Mouse (Mus musculus) effector memory CD4-positive, alpha-beta T cell, adult 5 months (primary cell): ENCODE results near the gene Tmem190. TPM values are rescaled to one million over a fixed set of nuclear protein-coding genes. Genes with fewer than 3 reads are reported as not detected.

Experiments
- polyA plus RNA-seq: library from polyadenylated mRNA; unstranded; fragments of 100-300 nt; shearing (Covaris generic); gene quantifications from one replicate; pipeline ENCODE4 v1.2.1, GENCODE M21; 2017

The Tmem190 gene
- not detected for polyA plus RNA-seq

GRCm38 (mm10) chr7:4782759-4783158, at the start of gene Tmem190, which contains the start of gene Il11:
Tmem190 (plus strand) TSS chr7:4782937.
Il11 (minus strand) TSS chr7:4782859.

GRCm38 (mm10) chr7:4739544-4740275, 43.0 kb upstream of the Tmem190 start, which contains the start of gene Kmt5c:
Kmt5c (plus strand) TSS chr7:4740115.

GRCm38 (mm10) chr7:4752821-4753570, 29.7 kb upstream of the Tmem190 start, which contains the start of gene Cox6b2:
Cox6b2 (minus strand) TSS chr7:4753094.

GRCm38 (mm10) chr7:4771202-4771601, 11.5 kb upstream of the Tmem190 start, which contains the start of gene Fam71e2:
Fam71e2 (minus strand) TSS chr7:4771302.

GRCm38 (mm10) chr7:4789436-4789935, 6.7 kb downstream of the Tmem190 start, which contains the start of gene Tmem238:
Tmem238 (minus strand) TSS chr7:4789656.

GRCm38 (mm10) chr7:4792278-4793212, 9.8 kb downstream of the Tmem190 start, which contains the start of gene Rpl28:
Rpl28 (plus strand) TSS chr7:4792874.

GRCm38 (mm10) chr7:4812303-4813104, 29.8 kb downstream of the Tmem190 start, which contains the start of gene Ube2s:
Ube2s (minus strand) TSS chr7:4812590.

Other genes starting within 250 kb of the Tmem190 start
- gene Syt5, start 235.4 kb upstream of the Tmem190 start, polyA plus RNA-seq: 0.21 TPM
- gene Ptprh, start 178.9 kb upstream of the Tmem190 start, polyA plus RNA-seq: not detected
- 12.0 TPM for gene Tmem86b, start 151.5 kb upstream of the Tmem190 start, polyA plus RNA-seq
- gene Ppp6r1, start 123.9 kb upstream of the Tmem190 start, polyA plus RNA-seq: 235 TPM
- gene Hspbp1, start 97.9 kb upstream of the Tmem190 start, polyA plus RNA-seq: 60.7 TPM
- gene Brsk1, start 92.3 kb upstream of the Tmem190 start, polyA plus RNA-seq: not detected
- gene Tmem150b, start 57.7 kb upstream of the Tmem190 start, polyA plus RNA-seq: not detected
- gene Kmt5c, start 42.8 kb upstream of the Tmem190 start, polyA plus RNA-seq: 33.0 TPM
- gene Cox6b2, start 29.8 kb upstream of the Tmem190 start, polyA plus RNA-seq: 1.7 TPM
- gene Fam71e2, start 11.6 kb upstream of the Tmem190 start, polyA plus RNA-seq: not detected
- gene Il11, start 78 bp upstream of the Tmem190 start, polyA plus RNA-seq: not detected
- gene Tmem238, start 6.7 kb downstream of the Tmem190 start, polyA plus RNA-seq: 7.3 TPM
- gene Rpl28, start 9.9 kb downstream of the Tmem190 start, polyA plus RNA-seq: 251 TPM
- 295 TPM for gene Ube2s, start 29.7 kb downstream of the Tmem190 start, polyA plus RNA-seq
- 0.91 TPM for gene Shisa7, start 61.8 kb downstream of the Tmem190 start, polyA plus RNA-seq
- 8.8 TPM for gene Isoc2b, start 87.3 kb downstream of the Tmem190 start, polyA plus RNA-seq
- gene Isoc2a, start 94.2 kb downstream of the Tmem190 start, polyA plus RNA-seq: 0.60 TPM
- gene Gm36210, start 123.6 kb downstream of the Tmem190 start, polyA plus RNA-seq: not detected
- gene Zfp628, start 132.3 kb downstream of the Tmem190 start, polyA plus RNA-seq: 3.0 TPM
- gene Nat14, start 139.1 kb downstream of the Tmem190 start, polyA plus RNA-seq: not detected
- not detected for gene Ssc5d, start 142.8 kb downstream of the Tmem190 start, polyA plus RNA-seq
- 1.0 TPM for gene Sbk2, start 181.5 kb downstream of the Tmem190 start, polyA plus RNA-seq
- gene Sbk3, start 188.2 kb downstream of the Tmem190 start, polyA plus RNA-seq: not detected
- 13.8 TPM for gene Zfp579, start 213.2 kb downstream of the Tmem190 start, polyA plus RNA-seq
- 15.8 TPM for gene Zfp524, start 231.5 kb downstream of the Tmem190 start, polyA plus RNA-seq
- 47.5 TPM for gene Fiz1, start 231.8 kb downstream of the Tmem190 start, polyA plus RNA-seq
- 7.6 TPM for gene Gm44973, start 232.6 kb downstream of the Tmem190 start, polyA plus RNA-seq
- gene Zfp865, start 237.4 kb downstream of the Tmem190 start, polyA plus RNA-seq: 6.1 TPM
- not detected for gene Ccdc106, start 237.6 kb downstream of the Tmem190 start, polyA plus RNA-seq